Mouse (Mus musculus) CH12.LX (cell line): ENCODE results near the gene Col19a1. TPM values are rescaled to one million over a fixed set of nuclear protein-coding genes. Genes with fewer than 3 reads are reported as not detected.

Experiments
- DNase-seq: peaks from one replicate; pipeline ENCODE4 v3.0.0-alpha.2; 2013; ENCODE audit errors: extremely low read depth
- H3K27ac ChIP-seq: 2 replicates; pipeline ENCODE4 v1.5.1; 2012; ENCODE audit warnings: low read depth, mild to moderate bottlenecking, control low read depth, moderate library complexity; ENCODE audit not compliant: insufficient read depth
- H3K27me3 ChIP-seq: replicated peaks from 2 replicates; pipeline ENCODE3; 2012; ENCODE audit warnings: inconsistent platforms
- H3K36me3 ChIP-seq, 2 experiments: replicated peaks in 1 of 2; 2 replicates each; pipeline versions ENCODE3 to v1.6.1; 2012; ENCODE audit warnings: inconsistent platforms in 1 of 2, low read length in 1 of 2, mild to moderate bottlenecking in 1 of 2, mixed read lengths in 1 of 2, moderate library complexity in 1 of 2; ENCODE audit not compliant: control insufficient read depth in 1 of 2, insufficient read depth in 1 of 2
- H3K4me1 ChIP-seq, 2 experiments: 2 replicates each; pipeline ENCODE4 v1.6.1; 2012; ENCODE audit warnings: inconsistent platforms in 1 of 2, moderate library complexity in 1 of 2; ENCODE audit not compliant: insufficient read depth in 2 of 2, control insufficient read depth in 1 of 2
- H3K4me2 ChIP-seq: 2 replicates; pipeline ENCODE4 v1.6.1; 2012; ENCODE audit warnings: low read depth, mild to moderate bottlenecking, control low read depth; ENCODE audit not compliant: poor library complexity, insufficient read depth, severe bottlenecking
- H3K4me3 ChIP-seq, 3 experiments: fragments of 150-350 bp in 1 of 3; sonication (generic) in 1 of 3; replicated peaks in 1 of 3; 2 replicates each; pipeline versions ENCODE3 to v1.5.1; 2011 to 2012; ENCODE audit warnings: low read depth in 2 of 3, low read length in 2 of 3, mild to moderate bottlenecking in 2 of 3, moderate library complexity in 2 of 3, control low read depth in 1 of 3, improper control_type of control experiment in 1 of 3, inconsistent platforms in 1 of 3, mixed read lengths in 1 of 3; ENCODE audit not compliant: poor library complexity in 1 of 3
- H3K79me2 ChIP-seq: replicated peaks from 2 replicates; pipeline ENCODE4 v1.6.1; 2012; ENCODE audit warnings: mild to moderate bottlenecking, moderate library complexity; ENCODE audit not compliant: control insufficient read depth, poor library complexity, insufficient read depth, severe bottlenecking; ENCODE audit errors: extremely low read depth
- H3K9ac ChIP-seq: 2 replicates; pipeline ENCODE4 v1.6.1; 2012; ENCODE audit warnings: low read depth, mild to moderate bottlenecking, control low read depth, moderate library complexity; ENCODE audit not compliant: insufficient read depth
- H3K9me3 ChIP-seq: replicated peaks from 2 replicates; pipeline ENCODE3; 2012; ENCODE audit warnings: low read length, inconsistent platforms, mixed read lengths
- CHD1 ChIP-seq: IDR thresholded peaks from 2 replicates; pipeline ENCODE4 v1.6.1; 2012; ENCODE audit warnings: low read depth, low read length, improper control_type of control experiment, inconsistent platforms
- CTCF ChIP-seq, 2 experiments: IDR thresholded peaks in 1 of 2; conservative IDR thresholded peaks in 1 of 2; 2 replicates each; pipeline ENCODE4 v1.5.1; 2011 to 2012; ENCODE audit warnings: low read depth in 2 of 2, low read length in 2 of 2, improper control_type of control experiment in 1 of 2, inconsistent platforms in 1 of 2, mild to moderate bottlenecking in 1 of 2, moderate library complexity in 1 of 2
- E2F4 ChIP-seq: IDR thresholded peaks from 2 replicates; pipeline ENCODE4 v1.6.1; 2011; ENCODE audit warnings: low read depth, low read length, improper control_type of control experiment; ENCODE audit not compliant: insufficient replicate concordance
- EP300 ChIP-seq: IDR thresholded peaks from 2 replicates; pipeline ENCODE4 v1.6.1; 2011; ENCODE audit warnings: low read length, improper control_type of control experiment
- HCFC1 ChIP-seq: IDR thresholded peaks from 2 replicates; pipeline ENCODE4 v1.6.1; 2012; ENCODE audit warnings: low read depth, mild to moderate bottlenecking, inconsistent platforms, low read length, improper control_type of control experiment
- IRF4 ChIP-seq: IDR thresholded peaks from 2 replicates; pipeline ENCODE4 v1.6.1; 2014; ENCODE audit warnings: low read depth, mild to moderate bottlenecking, inconsistent platforms, low read length, improper control_type of control experiment
- MAFK ChIP-seq: IDR thresholded peaks from 2 replicates; pipeline ENCODE4 v1.6.1; 2011; ENCODE audit warnings: low read length, improper control_type of control experiment; ENCODE audit not compliant: insufficient replicate concordance
- MAX ChIP-seq: IDR thresholded peaks from 2 replicates; pipeline ENCODE4 v1.6.1; 2011; ENCODE audit warnings: low read length, improper control_type of control experiment
- MAZ ChIP-seq: IDR thresholded peaks from 2 replicates; pipeline ENCODE4 v1.6.1; 2012; ENCODE audit warnings: low read depth, mild to moderate bottlenecking, inconsistent platforms, low read length, improper control_type of control experiment, moderate library complexity
- MEF2A ChIP-seq: IDR thresholded peaks from 2 replicates; pipeline ENCODE4 v1.6.1; 2014; ENCODE audit warnings: low read depth, mild to moderate bottlenecking, inconsistent platforms, low read length, improper control_type of control experiment, borderline replicate concordance
- MXI1 ChIP-seq: IDR thresholded peaks from 2 replicates; pipeline ENCODE4 v1.6.1; 2011; ENCODE audit warnings: mild to moderate bottlenecking, low read depth, low read length, improper control_type of control experiment
- NELFE ChIP-seq: IDR thresholded peaks from 2 replicates; pipeline ENCODE4 v1.6.1; 2011; ENCODE audit warnings: low read depth, low read length, improper control_type of control experiment
- NRF1 ChIP-seq: IDR thresholded peaks from 2 replicates; pipeline ENCODE4 v1.6.1; 2014; ENCODE audit warnings: low read depth, mild to moderate bottlenecking, inconsistent platforms, low read length, improper control_type of control experiment, moderate library complexity
- POLR2AphosphoS2 ChIP-seq: IDR thresholded peaks from 2 replicates; pipeline ENCODE4 v1.6.1; 2011; ENCODE audit warnings: low read depth, low read length, improper control_type of control experiment
- RAD21 ChIP-seq: IDR thresholded peaks from 2 replicates; pipeline ENCODE4 v1.6.1; 2011; ENCODE audit warnings: low read depth, mild to moderate bottlenecking, low read length, improper control_type of control experiment, moderate library complexity
- RCOR1 ChIP-seq: conservative IDR thresholded peaks from 2 replicates; pipeline ENCODE4 v1.6.1; 2012; ENCODE audit warnings: low read depth, mild to moderate bottlenecking, inconsistent platforms, low read length, improper control_type of control experiment
- SMC3 ChIP-seq: IDR thresholded peaks from 2 replicates; pipeline ENCODE4 v1.6.1; 2011; ENCODE audit warnings: low read depth, low read length, improper control_type of control experiment
- USF1 ChIP-seq: IDR thresholded peaks from 2 replicates; pipeline ENCODE4 v1.6.1; 2014; ENCODE audit warnings: low read depth, mild to moderate bottlenecking, inconsistent platforms, low read length, improper control_type of control experiment
- ZC3H11A ChIP-seq: IDR thresholded peaks from 2 replicates; pipeline ENCODE4 v1.6.1; 2012; ENCODE audit warnings: low read depth, mild to moderate bottlenecking, inconsistent platforms, low read length, improper control_type of control experiment
- ZKSCAN1 ChIP-seq: IDR thresholded peaks from 2 replicates; pipeline ENCODE4 v1.6.1; 2012; ENCODE audit warnings: low read depth, inconsistent platforms, low read length, improper control_type of control experiment, borderline replicate concordance
- ZMIZ1 ChIP-seq: IDR thresholded peaks from 2 replicates; pipeline ENCODE4 v1.6.1; 2012; ENCODE audit warnings: low read depth, mild to moderate bottlenecking, inconsistent platforms, low read length, improper control_type of control experiment
- ZNF384 ChIP-seq: IDR thresholded peaks from 2 replicates; pipeline ENCODE4 v1.6.1; 2012; ENCODE audit warnings: low read depth, low read length, improper control_type of control experiment, inconsistent platforms
- dilution Hi-C: fragments of 300-500 bp; cut with MboI; formaldehyde crosslinking; loops from 2 replicates; pipeline ENCODE4 v1.14.3; 2020; ENCODE audit warnings: low sequenced_read_pairs; ENCODE audit not compliant: extremely low pct_unique_long_range_greater_than_20kb, extremely low pct_ligation_motif_present
- in situ Hi-C: fragments of 300-500 bp; cut with MboI; formaldehyde crosslinking; loops from 3 replicates; pipeline ENCODE4 v1.14.3; 2019; ENCODE audit warnings: low sequenced_read_pairs, low pct_ligation_motif_present, low pct_unique_long_range_greater_than_20kb, mixed read lengths
- polyA plus RNA-seq: library from polyadenylated mRNA; unstranded; fragments of >175 nt; gene quantifications from 2 replicates; pipeline ENCODE4 v1.2.1, GENCODE M21; 2012; ENCODE audit warnings: low read depth; ENCODE audit not compliant: insufficient read length
- total RNA-seq, 2 experiments: library from RNA; depleted of rRNA; stranded (reverse); fragments of 300-350 nt in 1 of 2; fragments of >200 nt in 1 of 2; gene quantifications; 2 replicates each; pipeline ENCODE4 v1.2.3; 2012 to 2014

Col19a1 gene
- total and polyA plus RNA-seq, 3 experiments = not detected

- TF ChIP-seq ZKSCAN1 (no peak), USF1 (no peak), ZNF384 (peak; percentile 97), CTCF (conservative IDR thresholded peaks at IDR 0.05 in 1 of 2, IDR thresholded peaks at IDR 0.05 in 1 of 2; ENCODE audit: low read depth in 2 of 2, low read length in 2 of 2) (peak; percentile 38 to 84; a peak in 3 of 4 replicates), E2F4 (no peak), SMC3 (peak; percentile 37; the same call in 1 of the 2 replicates), NELFE (peak; percentile 31; the same call in 1 of the 2 replicates), RAD21 (peak; percentile 81), CHD1 (peak; percentile 36; the same call in 1 of the 2 replicates), ZC3H11A (0 out of 2 replicates have a peak, but pooled peaks have one; percentile 2), IRF4 (0 out of 2 replicates have a peak, but pooled peaks have one; percentile 9), MAFK (no peak)
- Histone ChIP-seq H3K4me3 (no peak overlapping the region), H3K9ac (no peak overlapping the region), H3K9me3 (no peaks in the 10 kb centered on the region), H3K36me3 (no peaks in the 10 kb centered on the region), H3K27ac (no peak overlapping the region), H3K79me2 (no peaks in the 10 kb centered on the region), H3K4me1 (no peaks in the 10 kb centered on the region), H3K4me2 (no peak overlapping the region), H3K27me3 (no peaks in the 10 kb centered on the region)
- dilution Hi-C loops = no loop called here
- DNase-seq = peak; percentile 35
- in situ Hi-C loops = no loop called here
Observed at GRCm38 (mm10) chr1:24367570-24368517, 219.4 kb downstream of the Col19a1 start.

GRCm38 (mm10) chr1:24364775-24365174, 222.5 kb downstream of the Col19a1 start:
- dilution Hi-C loops = no loop called here
- Histone ChIP-seq H3K4me1 (no peaks in the 10 kb centered on the region), H3K4me3 (no peak overlapping the region), H3K36me3 (no peaks in the 10 kb centered on the region), H3K9me3 (no peaks in the 10 kb centered on the region), H3K79me2 (no peaks in the 10 kb centered on the region), H3K9ac (no peak overlapping the region), H3K27ac (no peak overlapping the region), H3K27me3 (no peaks in the 10 kb centered on the region), H3K4me2 (no peak overlapping the region)
- TF ChIP-seq EP300 (no peak), RCOR1 (no peak), ZNF384 (no peak), CHD1 (no peak), MAX (no peak), RAD21 (no peak), MEF2A (no peak), ZMIZ1 (no peak), NRF1 (no peak), MXI1 (no peak), HCFC1 (no peak), ZC3H11A (no peak), MAZ (no peak), POLR2AphosphoS2 (no peak), SMC3 (no peak), ZKSCAN1 (no peak)
- in situ Hi-C loops = no loop called here
- DNase-seq = no peak
